Mouse (Mus musculus): ENCODE data around the gene Zmym2. TPM values are rescaled to one million over a fixed set of nuclear protein-coding genes. Genes with fewer than 3 reads are reported as not detected.

Gene Zmym2
- polyA plus RNA-seq, 1 experiment: 73.9 TPM

GRCm38 (mm10) chr14:56939903-56940302, 53.5 kb downstream of the Zmym2 start:
- no peak for DNase-seq (ENCODE audit: low read depth)
- TF ChIP-seq POLR2A (IDR thresholded peaks at IDR 0.05; ENCODE audit: borderline replicate concordance, extremely low read depth, insufficient read depth, insufficient read length, poor library complexity, severe bottlenecking) (no peak), CTCF (IDR thresholded peaks at IDR 0.05; ENCODE audit: borderline replicate concordance, extremely low read depth, insufficient read depth, insufficient read length) (no peak)

- TF ChIP-seq POLR2A (IDR thresholded peaks at IDR 0.05; ENCODE audit: borderline replicate concordance, extremely low read depth, insufficient read depth, insufficient read length, poor library complexity, severe bottlenecking) (no peak), CTCF (IDR thresholded peaks at IDR 0.05; ENCODE audit: borderline replicate concordance, extremely low read depth, insufficient read depth, insufficient read length) (no peak)
- no peak for DNase-seq (ENCODE audit: low read depth)
These were observed 66.5 kb downstream of the Zmym2 start for GRCm38 (mm10) chr14:56952928-56953327.

GRCm38 (mm10) chr14:56954393-56954792, 67.9 kb downstream of the Zmym2 start:
- no peak for DNase-seq (ENCODE audit: low read depth)
- no peak for TF ChIP-seq CTCF (IDR thresholded peaks at IDR 0.05; ENCODE audit: borderline replicate concordance, extremely low read depth, insufficient read depth, insufficient read length)

DNA sequence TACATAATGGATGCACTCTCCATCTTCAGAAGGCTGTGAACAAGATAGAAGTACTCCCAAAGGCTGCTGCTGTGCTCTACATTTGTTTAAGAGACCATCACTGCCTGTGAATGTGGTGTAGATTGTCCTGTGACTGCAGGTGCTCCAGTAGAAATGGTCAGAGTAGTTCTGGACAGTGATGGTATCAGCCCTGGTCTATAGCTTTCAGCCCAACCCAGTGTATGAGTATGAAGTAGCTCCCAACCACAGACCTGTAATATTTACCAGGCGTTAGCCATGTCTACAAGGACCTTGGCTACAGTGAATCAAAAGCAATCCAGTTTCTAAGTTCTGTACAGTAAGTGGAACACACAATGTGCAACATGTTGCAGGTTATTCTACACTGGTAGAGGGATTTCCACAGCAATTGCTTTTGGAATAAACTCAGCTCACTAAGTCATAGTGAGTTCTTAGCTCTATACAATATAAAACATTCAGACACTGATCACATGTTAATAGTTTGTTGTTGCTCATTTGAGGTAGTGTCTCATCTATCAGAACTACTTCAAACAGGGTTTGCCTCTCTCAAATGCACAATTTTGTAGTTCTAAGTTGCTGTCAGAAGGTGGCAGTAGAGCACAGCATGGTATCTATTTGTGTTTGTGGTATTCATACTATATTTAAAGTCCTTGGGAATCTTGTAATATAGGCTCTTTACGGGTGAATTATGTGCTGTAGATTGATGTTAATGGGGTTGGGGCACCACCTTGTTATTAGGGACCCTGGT, 77.7 kb downstream of the Zmym2 start:
- DNase-seq (ENCODE audit: low read depth): peak; percentile 60

GRCm38 (mm10) chr14:56969653-56970052, 83.2 kb downstream of the Zmym2 start:
- DNase-seq (ENCODE audit: low read depth): peak; percentile 26
- no peak for TF ChIP-seq POLR2A (IDR thresholded peaks at IDR 0.05; ENCODE audit: borderline replicate concordance, extremely low read depth, insufficient read depth, insufficient read length, poor library complexity, severe bottlenecking)
- no peak for TF ChIP-seq CTCF (IDR thresholded peaks at IDR 0.05; ENCODE audit: borderline replicate concordance, extremely low read depth, insufficient read depth, insufficient read length)

More for the DNA sequence above, 77.7 kb downstream of the Zmym2 start:
- TF ChIP-seq CTCF (IDR thresholded peaks at IDR 0.05; ENCODE audit: borderline replicate concordance, extremely low read depth, insufficient read depth, insufficient read length) (peak; percentile 19; the same call in 1 of the 2 replicates), POLR2A (IDR thresholded peaks at IDR 0.05; ENCODE audit: borderline replicate concordance, extremely low read depth, insufficient read depth, insufficient read length, poor library complexity, severe bottlenecking) (no peak)

DNA sequence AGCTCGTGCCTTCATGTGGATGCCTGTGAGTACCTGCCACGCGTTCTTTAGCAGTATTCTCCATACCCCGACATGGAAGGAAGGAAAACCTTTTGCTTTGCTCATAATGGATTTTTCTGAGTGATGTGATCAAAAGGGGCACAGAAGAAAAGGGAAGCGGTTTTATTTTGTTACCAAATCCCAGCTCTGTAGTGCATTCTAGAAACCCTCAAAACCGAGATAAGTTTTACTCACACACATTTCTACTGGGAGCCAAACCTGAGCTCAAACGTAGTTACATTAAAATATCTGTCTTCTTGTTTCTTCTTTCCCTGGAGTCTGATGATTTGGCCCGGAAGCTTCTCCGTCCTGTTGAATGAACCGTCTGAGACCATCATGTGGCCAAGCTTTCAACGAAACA, 83.7 kb downstream of the Zmym2 start:
- DNase-seq (ENCODE audit: low read depth): no peak
- TF ChIP-seq CTCF (IDR thresholded peaks at IDR 0.05; ENCODE audit: borderline replicate concordance, extremely low read depth, insufficient read depth, insufficient read length) (no peak), POLR2A (IDR thresholded peaks at IDR 0.05; ENCODE audit: borderline replicate concordance, extremely low read depth, insufficient read depth, insufficient read length, poor library complexity, severe bottlenecking) (no peak)

DNA sequence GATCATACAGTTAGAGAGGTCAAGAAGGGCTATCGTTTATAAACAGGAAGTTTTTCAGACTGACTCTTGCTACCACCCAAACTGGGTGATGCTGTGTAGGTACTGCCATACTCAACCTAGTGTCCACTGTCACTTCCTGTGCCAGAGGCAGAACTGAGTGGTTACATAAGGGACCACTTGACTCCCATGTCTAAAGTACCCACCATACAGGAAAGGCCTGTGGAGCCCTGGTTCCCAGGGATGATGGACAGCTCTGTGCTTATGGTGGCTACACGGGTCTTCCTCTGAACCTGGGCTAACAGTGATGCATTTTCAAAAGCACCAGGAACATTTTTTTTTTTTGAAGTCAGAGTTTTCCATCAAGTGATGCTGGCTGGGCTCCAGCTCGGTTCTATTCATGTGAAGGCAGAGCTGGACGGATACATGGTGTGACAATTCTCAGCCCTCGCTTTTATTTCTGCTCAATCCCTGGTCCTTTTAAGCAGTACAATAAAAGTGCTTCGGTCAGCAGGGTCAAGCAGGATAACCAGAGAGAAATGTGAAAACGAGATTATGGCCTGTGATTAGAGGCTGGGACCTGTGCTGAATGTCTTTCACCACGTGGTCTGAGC, 91.7 kb downstream of the Zmym2 start:
- TF ChIP-seq POLR2A (IDR thresholded peaks at IDR 0.05; ENCODE audit: borderline replicate concordance, extremely low read depth, insufficient read depth, insufficient read length, poor library complexity, severe bottlenecking) (no peak), CTCF (IDR thresholded peaks at IDR 0.05; ENCODE audit: borderline replicate concordance, extremely low read depth, insufficient read depth, insufficient read length) (no peak)
- DNase-seq (ENCODE audit: low read depth): peak; percentile 57

DNA sequence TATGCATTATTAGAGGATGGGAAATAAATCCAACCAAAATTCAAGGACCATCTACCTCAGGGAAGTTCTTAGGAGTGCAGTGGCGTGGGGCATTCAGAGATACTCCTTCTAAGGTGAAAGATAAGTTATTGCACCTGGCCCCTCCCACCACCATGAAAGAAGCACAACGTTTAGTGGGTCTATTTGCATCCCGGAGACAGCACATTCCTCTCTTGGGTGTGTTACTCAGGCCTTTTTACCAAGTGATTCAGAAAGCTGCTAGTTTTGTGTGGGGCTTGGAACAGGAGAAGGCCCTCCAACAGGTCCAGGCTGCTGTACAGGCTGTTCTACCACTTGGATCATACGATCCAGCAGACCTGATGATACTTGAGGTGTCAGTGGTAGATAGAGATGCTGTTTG, 102.2 kb downstream of the Zmym2 start:
- TF ChIP-seq CTCF (IDR thresholded peaks at IDR 0.05; ENCODE audit: borderline replicate concordance, extremely low read depth, insufficient read depth, insufficient read length): no peak
- TF ChIP-seq POLR2A (IDR thresholded peaks at IDR 0.05; ENCODE audit: borderline replicate concordance, extremely low read depth, insufficient read depth, insufficient read length, poor library complexity, severe bottlenecking): no peak
- no peak for DNase-seq (ENCODE audit: low read depth)

Other genes starting within 250 kb of the Zmym2 start
- 27.5 and 31.7 TPM in 2 replicates for gene Mphosph8, start 218.4 kb upstream of the Zmym2 start, polyA plus RNA-seq (2012; rRNA removed)
- 46.8 and 54.6 TPM in 2 replicates for gene Pspc1, start 108.3 kb upstream of the Zmym2 start, polyA plus RNA-seq (2012; rRNA removed)
- 27.4 and 32.4 TPM in 2 replicates for gene Zmym5, start 74.9 kb upstream of the Zmym2 start, polyA plus RNA-seq (2012; rRNA removed)
- 0.14 and 0.15 TPM in 2 replicates for gene Gja3, start 171.4 kb downstream of the Zmym2 start, polyA plus RNA-seq (2012; rRNA removed)
- 5.6 and 13.6 TPM in 2 replicates for gene Gjb2, start 218.0 kb downstream of the Zmym2 start, polyA plus RNA-seq (2012; rRNA removed)
- not detected in 2 replicates for gene Gm4491, start 229.2 kb downstream of the Zmym2 start, polyA plus RNA-seq (2012; rRNA removed)
- gene Gjb6, start 247.0 kb downstream of the Zmym2 start, polyA plus RNA-seq (2012; rRNA removed): 6.4 and 12.5 TPM in 2 replicates

All from brain, embryonic 14.5 days (tissue).